Mouse (Mus musculus): ENCODE results near the gene Gm9733. TPM values are rescaled to one million over a fixed set of nuclear protein-coding genes. Genes with fewer than 3 reads are reported as not detected.

Gm9733 gene
- polyA plus RNA-seq, 2 experiments = 0.10 to 0.34 TPM

- ATAC-seq (ENCODE audit: insufficient read depth) (no peak), DNase-seq (ENCODE audit: low read depth in 3 of 3, low spot score in 3 of 3) (no peak)
- no peak overlapping the region for H3K4me2 ChIP-seq (ENCODE audit: low read depth)
- no peaks in the 10 kb centered on the region for H3K27me3 ChIP-seq (ENCODE audit: control insufficient read depth, insufficient read depth, low read length)
- no peak overlapping the region for H3K27ac ChIP-seq
- H3K9ac ChIP-seq (replicated peaks) = no peak overlapping the region
- no peak overlapping the region for H3K4me3 ChIP-seq (ENCODE audit: insufficient read depth in 1 of 2, low read depth in 2 of 2, low read length in 2 of 2)
- H3K9me3 ChIP-seq (ENCODE audit: control insufficient read depth, low read length) = no peaks in the 10 kb centered on the region
- TF ChIP-seq EP300 (IDR thresholded peaks at IDR 0.05; ENCODE audit: low read depth) (no peak), CTCF (IDR thresholded peaks at IDR 0.05; ENCODE audit: low read depth) (no peak)
- WGBS (ENCODE audit: insufficient replicate concordance) = 65% methylated on average over 6 of the region's 6 CpGs
- no peaks in the 10 kb centered on the region for H3K4me1 ChIP-seq (replicated peaks; ENCODE audit: control insufficient read depth in 2 of 2, insufficient read depth in 2 of 2, low read length in 1 of 2)
- no peaks in the 10 kb centered on the region for H3K36me3 ChIP-seq (replicated peaks; ENCODE audit: control insufficient read depth, insufficient read depth, low read depth)
Observed at GRCm38 (mm10) chr3:15255726-15256125, 76.4 kb downstream of the Gm9733 start.

Other genes starting within 250 kb of the Gm9733 start
- not detected in 2 replicates for gene Sirpb1a, start 94.2 kb upstream of the Gm9733 start, polyA plus RNA-seq (2012; rRNA removed)
- gene Sirpb1a, start 94.2 kb upstream of the Gm9733 start, polyA plus RNA-seq (2014; fragmentation: Nextera tagmentation; extraction: Ambion mirVana) = not detected in 2 replicates
- 0.01 and 0.04 TPM in 2 replicates for gene Sirpb1b, start 242.8 kb upstream of the Gm9733 start, polyA plus RNA-seq (2012; rRNA removed)
- 0.17 and 0.20 TPM in 2 replicates for gene Sirpb1b, start 242.8 kb upstream of the Gm9733 start, polyA plus RNA-seq (2014; fragmentation: Nextera tagmentation; extraction: Ambion mirVana)

Data from liver, embryonic 14.5 days (tissue).